Comparison of ENCODE assay signal across 16 mouse cellular contexts in the genomic region with DNA sequence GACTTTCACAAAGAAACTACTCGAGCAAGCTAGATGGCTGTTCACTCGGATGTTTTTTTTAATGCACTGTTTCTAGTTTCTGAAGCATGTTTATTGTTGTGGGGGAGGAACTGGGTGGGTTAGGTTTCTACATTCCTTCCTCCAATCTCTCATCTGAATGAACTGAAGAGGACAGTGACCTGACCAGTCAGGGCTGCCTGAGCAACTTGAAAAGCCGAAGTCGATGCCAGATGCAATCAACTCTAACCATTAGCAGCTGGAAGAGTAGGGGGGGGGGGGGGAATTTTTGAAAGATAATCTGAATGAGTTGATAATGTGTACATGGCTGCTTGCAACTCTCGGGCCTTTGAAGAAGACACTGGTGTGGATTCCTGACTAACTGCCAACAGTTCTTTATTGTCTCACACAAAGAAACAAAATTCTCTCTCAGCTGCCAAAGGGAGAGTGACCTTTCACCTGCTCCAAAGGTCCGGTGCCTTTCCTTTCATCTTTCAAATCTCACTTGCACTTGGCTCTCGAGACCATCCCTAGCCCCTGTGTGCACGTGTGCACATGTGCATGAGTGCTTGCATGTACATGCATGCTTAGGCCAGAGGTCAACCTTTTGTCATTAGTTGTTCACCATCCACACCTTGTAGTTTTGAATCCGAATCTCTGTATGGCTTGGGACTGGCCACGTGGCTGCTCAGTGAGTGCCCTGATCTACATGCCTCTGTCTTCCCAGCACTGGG. TPM values are rescaled to one million over a fixed set of nuclear protein-coding genes. Genes with fewer than 3 reads are reported as not detected.
A peak's percentile ranks its signal among the peaks of the same experiment; 100 is the strongest.
DNase-seq lines count a peak whose midpoint lies in the region; ATAC-seq and TF ChIP-seq lines count a peak whose summit lies in the region.
"Had no signal": no experiment of that assay in that cellular context is flagged by ENCODE, and none has a peak within 500 bp of the region (broad histone marks: within the 10 kb centered on the region; RNA-seq: fewer than 3 reads in every experiment).

No protein-coding gene starts in this region.

- 0 out of 2 replicates have a peak, but pooled peaks have one; percentile 23 for ATAC-seq in hindbrain, embryonic 15.5 days (ENCODE audit: low FRiP score, low read depth)
- ATAC-seq in hindbrain, embryonic 16.5 days, result no peak
- ATAC-seq in midbrain, postnatal 0 days (ENCODE audit: low FRiP score), result no peak
- ATAC-seq in midbrain, embryonic 14.5 days (ENCODE audit: low FRiP score, low TSS enrichment), result no peak
- no peak for ATAC-seq in stomach, postnatal 0 days (ENCODE audit: low FRiP score, low TSS enrichment)
- ATAC-seq: intestine, embryonic 15.5 days had no signal

- no peak overlapping the region for H3K9ac ChIP-seq in hindbrain, embryonic 15.5 days
- H3K9ac ChIP-seq in hindbrain, embryonic 16.5 days (ENCODE audit: low read depth, low read length), result no peak overlapping the region
- H3K9ac ChIP-seq in midbrain, postnatal 0 days (replicated peaks; ENCODE audit: low read length, poor library complexity, severe bottlenecking), result no peak overlapping the region
- no peak overlapping the region for H3K9ac ChIP-seq in midbrain, embryonic 14.5 days (replicated peaks; ENCODE audit: low read length)
- H3K9ac ChIP-seq in stomach, postnatal 0 days (ENCODE audit: low read length), result no peak overlapping the region
- H3K9ac ChIP-seq: intestine, embryonic 15.5 days; limb, embryonic 13.5 days; stomach, embryonic 15.5 days had no signal

- H3K36me3 ChIP-seq in hindbrain, embryonic 15.5 days, result no peaks in the 10 kb centered on the region
- no peaks in the 10 kb centered on the region for H3K36me3 ChIP-seq in hindbrain, embryonic 16.5 days (ENCODE audit: control insufficient read depth, insufficient read depth, low read length)
- no peaks in the 10 kb centered on the region for H3K36me3 ChIP-seq in midbrain, postnatal 0 days (ENCODE audit: insufficient read depth, low read length)
- no peaks in the 10 kb centered on the region for H3K36me3 ChIP-seq in midbrain, embryonic 14.5 days (ENCODE audit: control insufficient read depth, insufficient read depth, low read length)
- no peaks in the 10 kb centered on the region for H3K36me3 ChIP-seq in stomach, postnatal 0 days (ENCODE audit: control insufficient read depth, insufficient read depth, low read length)
- H3K36me3 ChIP-seq: intestine, embryonic 15.5 days; stomach, embryonic 15.5 days had no signal

- no peaks in the 10 kb centered on the region for H3K27me3 ChIP-seq in hindbrain, embryonic 15.5 days
- no peaks in the 10 kb centered on the region for H3K27me3 ChIP-seq in hindbrain, embryonic 16.5 days (replicated peaks; ENCODE audit: control insufficient read depth, insufficient read depth, low read length)
- no peaks in the 10 kb centered on the region for H3K27me3 ChIP-seq in midbrain, postnatal 0 days (ENCODE audit: insufficient read depth, low read length)
- H3K27me3 ChIP-seq in midbrain, embryonic 14.5 days (ENCODE audit: control insufficient read depth, insufficient read depth, low read length), result no peaks in the 10 kb centered on the region
- H3K27me3 ChIP-seq in stomach, postnatal 0 days (ENCODE audit: control insufficient read depth, insufficient read depth, low read length), result no peaks in the 10 kb centered on the region
- H3K27me3 ChIP-seq: intestine, embryonic 15.5 days; limb, embryonic 13.5 days; megakaryocyte, embryonic 14.5 days; stomach, embryonic 15.5 days had no signal

- H3K27ac ChIP-seq in hindbrain, embryonic 15.5 days (replicated peaks), result no peak overlapping the region
- no peak overlapping the region for H3K27ac ChIP-seq in hindbrain, embryonic 16.5 days (ENCODE audit: low read depth, low read length)
- H3K27ac ChIP-seq in midbrain, postnatal 0 days (ENCODE audit: low read depth, low read length), result no peak overlapping the region
- H3K27ac ChIP-seq in midbrain, embryonic 14.5 days (replicated peaks; ENCODE audit: low read depth, low read length), result no peak overlapping the region
- H3K27ac ChIP-seq in stomach, postnatal 0 days (replicated peaks), result no peak overlapping the region
- H3K27ac ChIP-seq: intestine, embryonic 15.5 days; left cerebral cortex, adult 2 months; limb, embryonic 13.5 days; stomach, embryonic 15.5 days had no signal

- TF ChIP-seq CTCF in midbrain, postnatal 0 days (IDR thresholded peaks at IDR 0.05), result no peak
- TF ChIP-seq CTCF in stomach, postnatal 0 days (IDR thresholded peaks at IDR 0.05; ENCODE audit: low read depth), result no peak

- H3K4me3 ChIP-seq in hindbrain, embryonic 15.5 days, result no peak overlapping the region
- no peak overlapping the region for H3K4me3 ChIP-seq in hindbrain, embryonic 16.5 days (ENCODE audit: low read length)
- H3K4me3 ChIP-seq in midbrain, postnatal 0 days (ENCODE audit: low read depth, low read length), result no peak overlapping the region
- no peak overlapping the region for H3K4me3 ChIP-seq in midbrain, embryonic 14.5 days (replicated peaks; ENCODE audit: low read depth, low read length)
- no peak overlapping the region for H3K4me3 ChIP-seq in stomach, postnatal 0 days (ENCODE audit: low read depth, low read length)
- H3K4me3 ChIP-seq: intestine, embryonic 15.5 days; left cerebral cortex, adult 2 months; limb, embryonic 13.5 days; megakaryocyte, embryonic 14.5 days; stomach, embryonic 15.5 days had no signal

- 49% methylated on average over 10 of the region's 10 CpGs for WGBS in hindbrain, embryonic 15.5 days
- 45% methylated on average over 10 of the region's 10 CpGs for WGBS in hindbrain, embryonic 16.5 days
- WGBS in midbrain, postnatal 0 days, result 62% methylated on average over 10 of the region's 10 CpGs
- WGBS in midbrain, embryonic 14.5 days, result 52% methylated on average over 10 of the region's 10 CpGs
- WGBS in stomach, postnatal 0 days, result 61% methylated on average over 10 of the region's 10 CpGs

- DNase-seq in midbrain, postnatal 0 days (ENCODE audit: low spot score), result peak; percentile 14
- DNase-seq in midbrain, embryonic 14.5 days, result no peak
- DNase-seq in kidney, adult 8-10 months, result peak; percentile 18 to 33
- no peak for DNase-seq in thymus, postnatal 14 days
- no peak for DNase-seq in stomach, postnatal 0 days (ENCODE audit: low spot score)
- DNase-seq: adrenal gland, adult 8-10 months; cerebellum, adult 9-11 months; gastrocnemius, postnatal 36 days had no signal

- H3K4me2 ChIP-seq in hindbrain, embryonic 15.5 days, result no peak overlapping the region
- H3K4me2 ChIP-seq in hindbrain, embryonic 16.5 days (ENCODE audit: low read length), result no peak overlapping the region
- no peak overlapping the region for H3K4me2 ChIP-seq in midbrain, postnatal 0 days (ENCODE audit: low read depth, low read length, poor library complexity, severe bottlenecking)
- no peak overlapping the region for H3K4me2 ChIP-seq in midbrain, embryonic 14.5 days (ENCODE audit: low read length)
- H3K4me2 ChIP-seq in stomach, postnatal 0 days (replicated peaks; ENCODE audit: low read depth), result no peak overlapping the region
- H3K4me2 ChIP-seq: intestine, embryonic 15.5 days; limb, embryonic 13.5 days; stomach, embryonic 15.5 days had no signal

- no peak for TF ChIP-seq EP300 in stomach, postnatal 0 days (optimal IDR thresholded peaks at IDR 0.05)

- H3K9me3 ChIP-seq in hindbrain, embryonic 15.5 days, result no peaks in the 10 kb centered on the region
- no peaks in the 10 kb centered on the region for H3K9me3 ChIP-seq in hindbrain, embryonic 16.5 days (ENCODE audit: control insufficient read depth, low read length)
- H3K9me3 ChIP-seq in midbrain, postnatal 0 days (ENCODE audit: low read length), result no peaks in the 10 kb centered on the region
- H3K9me3 ChIP-seq in midbrain, embryonic 14.5 days (ENCODE audit: control insufficient read depth, low read length), result no peaks in the 10 kb centered on the region
- no peaks in the 10 kb centered on the region for H3K9me3 ChIP-seq in stomach, postnatal 0 days (ENCODE audit: control insufficient read depth, low read length)
- H3K9me3 ChIP-seq: intestine, embryonic 15.5 days; limb, embryonic 13.5 days; megakaryocyte, embryonic 14.5 days; stomach, embryonic 15.5 days had no signal

- 0 out of 2 replicates have a peak, but pooled peaks cover 3% of the 10 kb centered on the region for H3K4me1 ChIP-seq in hindbrain, embryonic 15.5 days (replicated peaks)
- no peaks in the 10 kb centered on the region for H3K4me1 ChIP-seq in hindbrain, embryonic 16.5 days (ENCODE audit: control insufficient read depth, insufficient read depth, low read depth, low read length)
- H3K4me1 ChIP-seq in midbrain, postnatal 0 days (ENCODE audit: insufficient read depth, low read length), result no peaks in the 10 kb centered on the region; the same call in 1 of the 2 replicates
- no peaks in the 10 kb centered on the region for H3K4me1 ChIP-seq in midbrain, embryonic 14.5 days (ENCODE audit: control insufficient read depth, insufficient read depth, low read length)
- no peaks in the 10 kb centered on the region for H3K4me1 ChIP-seq in stomach, postnatal 0 days (replicated peaks; ENCODE audit: control insufficient read depth, insufficient read depth)
- H3K4me1 ChIP-seq: intestine, embryonic 15.5 days; megakaryocyte, embryonic 14.5 days; stomach, embryonic 15.5 days had no signal

RNA-seq across cellular contexts. Expression of a gene that starts 14.5 kb away (rescaled TPM):
- 28.3 and 28.8 TPM in 2 replicates for polyA plus RNA-seq in hindbrain, embryonic 15.5 days (2015; fragmentation: Nextera tagmentation; extraction: Ambion mirVana)
- polyA plus RNA-seq in hindbrain, embryonic 16.5 days (2015; fragmentation: Nextera tagmentation; extraction: Ambion mirVana), result 27.2 and 33.1 TPM in 2 replicates
- total RNA-seq in midbrain, postnatal 0 days (2014; rRNA removed), result not detected in 2 replicates
- 16.3 and 16.8 TPM in 2 replicates for polyA plus RNA-seq in midbrain, postnatal 0 days (2015; fragmentation: Nextera tagmentation; extraction: Ambion mirVana)
- 21.5 and 27.9 TPM in 2 replicates for polyA plus RNA-seq in midbrain, embryonic 14.5 days (2014; fragmentation: Nextera tagmentation; extraction: Ambion mirVana)
- 6.2 and 6.9 TPM in 2 replicates for polyA plus RNA-seq in stomach, postnatal 0 days (2015; fragmentation: Nextera tagmentation; extraction: Ambion mirVana)
- total RNA-seq: adrenal gland, adult 8-10 months; gastrocnemius, postnatal 36 days; left cerebral cortex, adult 2 months had no signal
- polyA plus RNA-seq: small intestine, adult 2 months had no signal

RNA-seq across cellular contexts. Expression of a gene that starts 43.8 kb away (rescaled TPM):
- polyA plus RNA-seq in hindbrain, embryonic 15.5 days (2015; fragmentation: Nextera tagmentation; extraction: Ambion mirVana), result 9.0 and 9.5 TPM in 2 replicates
- 7.2 and 9.6 TPM in 2 replicates for polyA plus RNA-seq in hindbrain, embryonic 16.5 days (2015; fragmentation: Nextera tagmentation; extraction: Ambion mirVana)
- total RNA-seq in midbrain, postnatal 0 days (2014; rRNA removed), result 56.9 and 61.2 TPM in 2 replicates
- polyA plus RNA-seq in midbrain, postnatal 0 days (2015; fragmentation: Nextera tagmentation; extraction: Ambion mirVana), result 4.7 and 5.0 TPM in 2 replicates
- 5.5 and 7.9 TPM in 2 replicates for polyA plus RNA-seq in midbrain, embryonic 14.5 days (2014; fragmentation: Nextera tagmentation; extraction: Ambion mirVana)
- polyA plus RNA-seq in stomach, postnatal 0 days (2015; fragmentation: Nextera tagmentation; extraction: Ambion mirVana), result 1.6 and 1.9 TPM in 2 replicates

Comparison
In these comparisons a context has a peak if more than half of its experiments do, and no peak if none do; other contexts are left out.
1. DNase-seq: peak in midbrain, postnatal 0 days (single experiment) and kidney, adult 8-10 months (2 of 2); none in midbrain, embryonic 14.5 days (single experiment), thymus, postnatal 14 days (single experiment) and stomach, postnatal 0 days (single experiment).